Mouse (Mus musculus) CD4-positive, CD25-positive, alpha-beta regulatory T cell, adult 2 months (primary cell): ENCODE results near the gene Gm11639.
A peak's percentile ranks its signal among the peaks of the same experiment; 100 is the strongest.

ENCODE experiments used
- DNase-seq: peaks from one replicate; pipeline ENCODE4 v3.0.0-alpha.2; 2012; ENCODE audit warnings: low read depth, low spot score

The Gm11639 gene

GRCm38 (mm10) chr11:104685548-104685947, at the start of gene Gm11639:
TSS of gene Gm11639 (plus strand) at chr11:104685707.
- no peak for DNase-seq

GRCm38 (mm10) chr11:104637010-104637409, 48.5 kb upstream of the Gm11639 start:
- DNase-seq = peak; percentile 34

DNA sequence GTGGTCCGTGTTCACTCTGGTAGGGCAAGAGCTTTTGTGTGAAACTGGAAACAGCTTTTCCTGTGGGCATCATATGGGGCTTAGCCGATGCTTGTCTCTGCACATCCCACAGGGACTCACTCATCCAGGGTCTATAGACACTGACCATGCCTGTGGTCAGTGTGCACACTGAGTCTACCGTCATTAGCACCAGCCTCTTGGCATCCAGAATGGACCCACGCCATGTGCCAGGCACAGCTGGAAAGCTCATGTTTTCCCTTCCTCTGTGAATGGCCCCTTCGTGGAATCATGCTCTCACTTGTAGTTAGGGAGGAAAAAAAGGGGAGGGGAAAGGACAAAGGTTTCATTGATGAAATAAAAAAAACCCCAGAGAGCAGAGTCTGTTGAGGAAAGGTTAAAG, 47.5 kb upstream of the Gm11639 start:
- no peak for DNase-seq

DNA sequence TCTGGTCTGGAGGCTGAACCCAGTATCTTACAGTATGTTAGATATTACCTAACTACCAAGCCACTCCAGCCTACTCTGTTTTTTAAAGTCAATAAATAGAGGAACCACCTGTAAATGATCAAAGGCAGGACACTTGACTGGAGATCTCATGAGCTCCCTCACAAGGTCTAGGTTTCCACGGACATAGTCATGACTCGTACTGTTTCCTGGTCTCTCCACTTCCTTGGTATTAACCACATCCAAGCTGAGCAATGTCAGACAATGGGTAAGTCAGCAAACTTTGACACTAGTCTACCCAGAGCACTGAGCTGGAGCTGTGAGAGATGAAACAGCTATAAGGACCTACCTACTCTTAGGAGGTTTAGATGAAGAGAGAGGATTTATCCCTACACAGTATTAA, 46.6 kb upstream of the Gm11639 start:
- no peak for DNase-seq

GRCm38 (mm10) chr11:104639634-104640033, 45.9 kb upstream of the Gm11639 start:
- DNase-seq = no peak

DNA sequence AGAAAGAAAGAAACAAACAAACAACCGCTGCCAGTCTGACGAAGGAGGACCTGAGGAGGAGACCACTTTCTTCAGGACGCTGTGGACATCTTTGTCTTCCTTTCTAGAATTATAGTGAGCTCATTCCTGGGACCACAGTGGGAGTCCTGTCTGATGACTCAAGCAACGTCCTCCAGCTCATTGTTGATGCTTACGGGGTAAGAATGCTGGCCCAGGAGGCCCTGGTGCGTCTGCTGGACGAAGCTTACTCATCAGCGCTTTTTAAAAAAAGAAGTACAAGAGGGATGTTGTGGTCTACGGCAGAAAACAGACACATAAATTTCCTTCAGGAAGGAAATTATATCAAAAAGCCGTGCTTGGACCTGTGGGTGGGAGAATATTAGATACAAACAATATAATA, 44.6 kb upstream of the Gm11639 start:
- DNase-seq = no peak

DNA sequence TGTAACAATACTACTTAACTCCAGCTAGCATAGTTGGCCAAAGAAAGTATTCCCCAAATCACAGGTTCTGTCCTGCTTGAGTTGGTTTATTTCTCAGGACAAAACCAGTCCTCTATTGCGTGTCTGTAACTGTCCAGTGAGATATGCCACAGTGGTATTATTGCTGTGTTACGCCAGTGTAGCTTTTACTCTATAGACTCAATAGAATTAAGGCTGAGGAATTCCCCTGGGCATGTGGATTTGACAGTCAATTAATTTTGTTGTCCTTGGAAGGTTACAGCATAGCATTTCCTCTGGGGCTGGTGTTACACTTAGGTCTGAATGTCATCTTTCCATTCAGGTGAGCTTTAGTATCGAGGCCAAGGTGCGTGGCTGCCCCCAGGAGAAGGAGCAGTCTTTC, 42.3 kb upstream of the Gm11639 start:
- no peak for DNase-seq

DNA sequence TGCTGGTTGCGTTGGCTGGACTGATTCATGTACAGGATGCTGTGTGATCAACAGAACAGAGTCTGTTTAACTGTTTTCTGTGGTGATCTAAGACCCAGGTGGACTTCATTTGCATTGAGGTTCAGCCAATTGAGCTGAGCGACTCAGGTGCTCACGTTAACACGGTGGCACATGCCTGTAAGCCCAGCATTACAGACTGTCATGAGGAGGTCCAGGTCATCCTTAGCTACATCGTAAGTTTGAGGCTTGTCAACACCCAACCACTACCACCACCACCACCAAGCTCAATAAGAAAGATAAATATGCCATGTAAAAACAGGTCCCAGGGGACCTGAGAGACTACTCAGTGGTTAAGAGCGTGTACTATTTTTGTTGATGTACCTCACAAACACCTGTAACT, 40.1 kb upstream of the Gm11639 start:
- DNase-seq = no peak

DNA sequence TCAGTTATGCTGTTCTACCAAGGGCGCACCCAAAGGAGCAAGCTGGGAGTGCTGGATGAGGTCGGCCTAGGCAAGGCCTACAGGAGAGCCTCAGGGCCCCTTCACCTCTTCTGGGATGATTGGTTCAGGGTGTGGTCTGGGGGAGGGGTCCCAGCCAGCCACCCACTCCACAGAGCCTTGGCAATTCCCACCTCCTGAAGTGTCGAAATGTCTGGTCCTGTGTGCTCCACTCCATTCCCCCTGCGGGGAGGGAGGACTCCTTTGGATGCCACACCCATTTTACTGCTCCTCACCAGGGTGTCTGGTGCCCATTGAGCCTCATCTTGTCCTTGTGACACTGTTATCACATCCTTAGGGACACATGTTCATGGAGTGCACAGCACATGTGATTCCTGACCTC, 39.3 kb upstream of the Gm11639 start:
- DNase-seq = no peak

- DNase-seq = no peak
These were observed 38.9 kb upstream of the Gm11639 start for GRCm38 (mm10) chr11:104646611-104647010.

GRCm38 (mm10) chr11:104647188-104647867, 38.2 kb upstream of the Gm11639 start:
- DNase-seq = no peak

- peak; percentile 74 for DNase-seq
These were observed 36.9 kb upstream of the Gm11639 start for GRCm38 (mm10) chr11:104648571-104648970.

- peak; percentile 71 for DNase-seq
These were observed 24.9 kb upstream of the Gm11639 start for GRCm38 (mm10) chr11:104660599-104660998.

DNA sequence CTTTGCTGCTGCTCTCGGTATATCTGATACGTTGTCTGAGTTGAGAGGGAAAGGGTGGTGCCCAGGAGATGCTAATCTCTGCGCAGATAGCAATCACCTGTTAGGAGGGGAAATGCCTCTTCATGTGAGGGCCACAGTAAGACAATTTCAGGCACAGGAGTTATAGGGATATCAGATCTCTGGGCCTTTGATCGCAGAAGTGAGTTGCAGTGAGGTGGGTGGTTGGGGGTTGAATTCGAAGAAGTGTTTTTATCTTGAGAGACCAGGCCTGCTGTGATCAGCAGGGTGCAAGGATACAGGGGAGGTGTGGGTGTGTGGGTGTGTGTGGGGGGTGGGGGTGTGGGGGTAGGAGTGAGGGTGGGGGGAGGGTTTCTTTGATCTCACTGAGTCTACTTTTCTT, 24.4 kb upstream of the Gm11639 start:
- peak; percentile 84 for DNase-seq

DNA sequence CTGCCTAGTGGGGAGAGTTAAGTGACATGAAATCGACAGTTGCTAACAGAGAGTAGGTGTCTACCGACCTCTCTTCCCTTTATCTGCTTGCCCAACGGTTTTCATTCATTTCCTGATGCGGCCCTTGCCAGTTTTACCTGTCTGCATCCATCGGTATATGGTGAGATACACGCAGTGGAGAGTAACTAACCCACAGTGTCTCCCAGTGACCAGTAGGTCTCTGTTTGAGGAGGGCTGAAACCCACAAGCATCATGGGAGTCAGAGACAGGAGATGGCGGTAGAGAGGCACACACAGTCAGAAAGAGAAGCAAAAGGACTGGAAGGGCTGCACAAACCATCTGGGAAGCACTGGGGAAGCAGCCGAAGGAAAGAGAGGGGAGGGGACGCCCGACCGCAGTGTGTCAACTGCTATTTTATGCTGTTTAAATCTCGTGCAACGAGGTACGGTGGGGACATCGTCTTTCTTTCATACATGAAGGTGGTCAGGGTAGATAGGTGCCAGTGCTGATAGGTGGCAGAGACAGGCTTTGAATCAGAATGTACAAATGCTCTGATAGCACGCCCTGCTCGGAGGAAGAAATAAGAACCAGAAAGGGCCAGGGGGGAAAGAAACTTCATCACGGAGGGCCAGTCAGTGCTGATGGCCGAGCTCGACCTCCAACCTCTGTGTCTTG, 23.8 kb upstream of the Gm11639 start:
- peak; percentile 74 for DNase-seq

GRCm38 (mm10) chr11:104662573-104662972, 22.9 kb upstream of the Gm11639 start:
- DNase-seq = peak; percentile 31

GRCm38 (mm10) chr11:104663241-104663877, 22.1 kb upstream of the Gm11639 start:
- no peak for DNase-seq

DNA sequence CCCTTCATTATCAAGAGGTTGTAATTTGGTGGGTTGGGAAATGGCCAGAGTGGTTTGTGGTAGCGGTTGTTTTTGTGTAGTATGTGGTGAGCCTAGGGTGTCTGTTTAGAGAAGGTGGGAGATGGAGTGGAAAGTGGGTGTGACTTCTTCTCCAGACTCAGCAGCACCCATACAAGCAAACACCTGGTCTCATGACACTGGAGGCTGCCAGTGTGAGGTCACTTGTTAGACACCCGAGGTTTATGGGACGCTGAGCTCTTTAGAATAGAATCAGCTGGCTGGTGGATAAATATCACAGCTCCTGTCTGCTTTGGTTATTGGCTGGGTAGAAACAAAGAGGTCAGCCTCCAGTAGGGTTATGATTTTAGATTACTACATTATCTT, 21.6 kb upstream of the Gm11639 start:
- DNase-seq = peak; percentile 62

- no peak for DNase-seq
These were observed 21.1 kb upstream of the Gm11639 start for GRCm38 (mm10) chr11:104664441-104664840.

GRCm38 (mm10) chr11:104667399-104667798, 18.1 kb upstream of the Gm11639 start:
- peak; percentile 83 for DNase-seq

GRCm38 (mm10) chr11:104673412-104673811, 12.1 kb upstream of the Gm11639 start:
- DNase-seq = no peak

DNA sequence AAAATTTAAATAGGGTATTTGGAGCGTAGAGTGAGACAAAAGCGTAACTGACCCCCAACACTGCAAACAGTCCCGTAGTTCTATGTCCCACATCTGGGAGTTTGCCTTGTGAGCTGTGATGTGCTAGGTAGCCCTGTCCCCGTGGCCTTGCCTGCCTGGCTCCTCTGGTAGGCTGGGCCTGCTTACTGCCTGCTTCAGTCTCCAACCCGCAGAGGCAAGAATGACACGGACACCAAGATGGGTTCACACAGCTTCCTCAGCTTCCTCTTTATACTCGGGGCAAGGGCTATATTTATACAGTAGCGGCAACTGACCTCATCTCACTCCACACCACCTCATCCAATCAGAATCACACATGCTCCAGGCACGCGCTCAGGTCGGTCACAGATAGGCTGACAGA, 10.7 kb upstream of the Gm11639 start:
- no peak for DNase-seq

DNA sequence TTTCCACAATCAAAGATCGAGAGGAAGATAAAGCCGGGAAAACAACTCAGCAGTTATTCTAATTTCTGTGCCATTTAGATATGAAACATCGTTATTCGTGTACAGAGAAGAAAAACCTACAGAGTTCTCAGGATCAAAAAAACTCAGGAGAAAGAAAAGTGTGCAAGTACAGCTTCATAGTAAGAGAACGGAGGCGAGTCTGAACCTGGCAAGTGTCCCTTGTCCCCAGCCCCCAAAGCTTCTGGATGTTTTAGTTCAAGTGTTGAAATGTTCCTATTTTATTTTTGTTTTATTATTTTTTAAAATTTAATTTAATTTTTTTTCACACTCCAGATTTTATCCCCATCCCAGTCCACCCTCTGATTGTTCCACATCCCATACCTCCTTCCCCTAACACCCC, 7.7 kb downstream of the Gm11639 start:
- no peak for DNase-seq
